Mouse (Mus musculus): Measurements from ENCODE around the gene Msmp.

DNA sequence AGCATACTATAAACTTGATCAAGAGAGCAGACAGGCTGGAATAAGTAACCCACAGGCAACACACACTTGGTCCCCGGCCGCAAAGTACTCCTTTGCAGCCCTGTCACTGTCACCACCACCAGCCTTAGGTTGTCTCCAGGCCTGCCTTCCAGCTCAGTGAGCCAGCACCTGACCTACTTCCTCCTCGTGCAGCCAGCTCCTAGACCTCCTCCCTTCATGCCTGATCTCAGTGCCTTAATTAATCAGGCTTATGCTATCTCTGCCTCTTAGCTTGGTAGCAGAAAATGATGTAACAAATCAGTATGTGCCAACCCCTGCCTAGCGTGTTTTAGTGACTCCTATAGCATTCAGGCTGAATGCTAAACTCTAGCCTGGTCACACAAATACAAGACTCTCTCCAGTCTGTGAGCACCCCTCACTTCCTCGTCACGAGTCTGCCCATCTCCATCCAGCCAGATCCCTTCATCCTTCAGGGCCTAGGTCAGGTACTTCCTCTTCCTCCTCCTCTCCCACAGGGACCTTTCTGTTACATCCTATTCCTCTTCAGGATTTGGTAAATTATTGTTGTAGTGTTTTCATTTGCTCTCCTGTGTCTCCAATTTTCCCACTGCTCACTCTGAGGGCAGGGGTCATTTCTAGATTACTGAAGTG, 12.8 kb downstream of the Msmp start:
- TF ChIP-seq POLR2A (IDR thresholded peaks at IDR 0.05; ENCODE audit: borderline replicate concordance, extremely low read depth, low read depth, low read length) (no peak), CTCF (IDR thresholded peaks at IDR 0.05; ENCODE audit: insufficient read depth, low read length) (no peak)

All from lung, adult 2 months (tissue).